Mouse (Mus musculus): ENCODE measurements around the gene Cep295.
"Not testable (repeated sequence)": the region's sequence is repeated elsewhere in the genome, so short reads cannot be mapped to it uniquely, and the experiment has no call there.

The Cep295 gene

GRCm38 (mm10) chr9:15357484-15358275 lies at the start of gene Cep295:
TSS of gene Cep295 (minus strand) at chr9:15357788.
- DNase-seq (ENCODE audit: low spot score), result peak; percentile 96

GRCm38 (mm10) chr9:15397591-15397990 lies 40.0 kb upstream of the Cep295 start:
- no peak for DNase-seq (ENCODE audit: low spot score)

- no peak for DNase-seq (ENCODE audit: low spot score)
These were observed 37.9 kb upstream of the Cep295 start for GRCm38 (mm10) chr9:15395353-15395942.

GRCm38 (mm10) chr9:15387075-15387643 lies 29.6 kb upstream of the Cep295 start:
- no peak for DNase-seq (ENCODE audit: low spot score)

GRCm38 (mm10) chr9:15384266-15384665 lies 26.7 kb upstream of the Cep295 start:
- no peak for DNase-seq (ENCODE audit: low spot score)

GRCm38 (mm10) chr9:15366260-15366659 lies 8.7 kb upstream of the Cep295 start:
- DNase-seq (ENCODE audit: low spot score), result no peak

GRCm38 (mm10) chr9:15365856-15366255 lies 8.3 kb upstream of the Cep295 start:
- DNase-seq (ENCODE audit: low spot score), result no peak

GRCm38 (mm10) chr9:15364843-15365242 lies 7.3 kb upstream of the Cep295 start:
- DNase-seq (ENCODE audit: low spot score), result no peak

GRCm38 (mm10) chr9:15356916-15357483 lies 588 bp downstream of the Cep295 start:
- no peak for DNase-seq (ENCODE audit: low spot score)

- no peak for DNase-seq (ENCODE audit: low spot score)
These were observed 7.7 kb downstream of the Cep295 start for GRCm38 (mm10) chr9:15349925-15350324.

GRCm38 (mm10) chr9:15337776-15338175 lies 19.8 kb downstream of the Cep295 start:
- no peak for DNase-seq (ENCODE audit: low spot score)

- no peak for DNase-seq (ENCODE audit: low spot score)
These were observed 39.3 kb downstream of the Cep295 start for GRCm38 (mm10) chr9:15318170-15318742.

GRCm38 (mm10) chr9:15317223-15318169 lies 40.1 kb downstream of the Cep295 start:
- DNase-seq (ENCODE audit: low spot score), result no peak

GRCm38 (mm10) chr9:15316296-15316695 lies 41.3 kb downstream of the Cep295 start:
- DNase-seq (ENCODE audit: low spot score), result not testable (repeated sequence)

- DNase-seq (ENCODE audit: low spot score), result no peak
These were observed 43.0 kb downstream of the Cep295 start for GRCm38 (mm10) chr9:15314619-15315018.

- no peak for DNase-seq (ENCODE audit: low spot score)
These were observed 44.0 kb downstream of the Cep295 start for GRCm38 (mm10) chr9:15313633-15314032.

- DNase-seq (ENCODE audit: low spot score), result no peak
These were observed 45.4 kb downstream of the Cep295 start for GRCm38 (mm10) chr9:15312054-15312735.

GRCm38 (mm10) chr9:15310179-15310578 lies 47.4 kb downstream of the Cep295 start:
- no peak for DNase-seq (ENCODE audit: low spot score)

- DNase-seq (ENCODE audit: low spot score), result no peak
These were observed 48.2 kb downstream of the Cep295 start for GRCm38 (mm10) chr9:15309425-15309824.

- no peak for DNase-seq (ENCODE audit: low spot score)
These were observed 49.3 kb downstream of the Cep295 start for GRCm38 (mm10) chr9:15308254-15308653.

- DNase-seq (ENCODE audit: low spot score), result no peak
These were observed 50.3 kb downstream of the Cep295 start for GRCm38 (mm10) chr9:15307257-15307656.

All from testis, postnatal 14 days (tissue).